Mouse (Mus musculus) midbrain, embryonic 10.5 days (tissue): ENCODE measurements around the gene Cep57l1. TPM values are rescaled to one million over a fixed set of nuclear protein-coding genes. Genes with fewer than 3 reads are reported as not detected.
A peak's percentile ranks its signal among the peaks of the same experiment; 100 is the strongest.

Experiments
- DNase-seq: peaks from one replicate; pipeline ENCODE4 v3.0.0-alpha.2; 2017; ENCODE audit warnings: low spot score
- H3K27ac ChIP-seq: fragments of 300-500 bp; sonication (generic); replicated peaks from 2 replicates; pipeline ENCODE4 v1.5.1; 2016; ENCODE audit warnings: mild to moderate bottlenecking
- H3K27me3 ChIP-seq: fragments of 300-500 bp; sonication (generic); 2 replicates; pipeline ENCODE4 v1.6.1; 2016; ENCODE audit warnings: low read depth, mild to moderate bottlenecking; ENCODE audit not compliant: poor library complexity, severe bottlenecking
- H3K36me3 ChIP-seq: fragments of 300-500 bp; sonication (generic); 2 replicates; pipeline ENCODE4 v1.6.1; 2016; ENCODE audit warnings: mild to moderate bottlenecking, moderate library complexity
- H3K4me1 ChIP-seq: fragments of 300-500 bp; sonication (generic); 2 replicates; pipeline ENCODE4 v1.6.1; 2016
- H3K4me3 ChIP-seq: fragments of 300-500 bp; sonication (generic); 2 replicates; pipeline ENCODE4 v1.5.1; 2016; ENCODE audit warnings: mild to moderate bottlenecking, moderate library complexity
- H3K9me3 ChIP-seq: fragments of 300-500 bp; sonication (generic); replicated peaks from 2 replicates; pipeline ENCODE4 v1.6.1; 2016; ENCODE audit warnings: mild to moderate bottlenecking
- WGBS: fragments of 180-500 bp; shearing (Covaris S2); methylation state at CpG from one replicate; pipeline ENCODE4 v1.1.7; 2016; 5-methylcytosine and 5-hydroxymethylcytosine counted together
- microRNA-seq: library from miRNA; unstranded; fragments of <30 nt; microRNA quantifications from one replicate; pipeline ENCODE4, GENCODE M21; 2017
- polyA plus RNA-seq: library from polyadenylated mRNA; unstranded; fragments of >200 nt; fragmentation: Nextera tagmentation; extraction: Ambion mirVana; gene quantifications from 2 replicates; pipeline ENCODE4 v1.2.1, GENCODE M21; 2016

Cep57l1 gene
- polyA plus RNA-seq, 1 experiment from 2014 or later = 27.3 TPM

- no peaks in the 10 kb centered on the region for H3K9me3 ChIP-seq
- WGBS = 28% methylated on average over 18 of the region's 18 CpGs
- peak overlapping the region; percentile 73 for H3K27ac ChIP-seq
- H3K27me3 ChIP-seq = peaks cover 9% of the 10 kb centered on the region
- peaks cover 13% of the 10 kb centered on the region; the same call in 1 of the 2 replicates for H3K4me1 ChIP-seq
- peak overlapping the region; percentile 33 for H3K4me3 ChIP-seq
- DNase-seq = peak; percentile 74
- no peaks in the 10 kb centered on the region for H3K36me3 ChIP-seq
Observed at GRCm38 (mm10) chr10:41678746-41679360, 130.8 kb downstream of the Cep57l1 start.

GRCm38 (mm10) chr10:41677396-41677795 lies 132.3 kb downstream of the Cep57l1 start:
- H3K9me3 ChIP-seq = no peaks in the 10 kb centered on the region
- H3K27ac ChIP-seq = no peak overlapping the region
- no peaks in the 10 kb centered on the region for H3K27me3 ChIP-seq
- H3K4me1 ChIP-seq = peaks cover 13% of the 10 kb centered on the region; the same call in 1 of the 2 replicates
- no peak overlapping the region for H3K4me3 ChIP-seq
- DNase-seq = no peak
- WGBS = 69% methylated on average over 8 of the region's 8 CpGs
- H3K36me3 ChIP-seq = no peaks in the 10 kb centered on the region

GRCm38 (mm10) chr10:41676661-41677061 lies 133.0 kb downstream of the Cep57l1 start:
- H3K9me3 ChIP-seq = no peaks in the 10 kb centered on the region
- peaks cover 13% of the 10 kb centered on the region; the same call in 1 of the 2 replicates for H3K4me1 ChIP-seq
- H3K4me3 ChIP-seq = no peak overlapping the region
- H3K36me3 ChIP-seq = no peaks in the 10 kb centered on the region
- DNase-seq = no peak
- H3K27me3 ChIP-seq = no peaks in the 10 kb centered on the region
- 79% methylated on average over 6 of the region's 6 CpGs for WGBS
- H3K27ac ChIP-seq = no peak overlapping the region; the same call in 1 of the 2 replicates

- no peaks in the 10 kb centered on the region for H3K27me3 ChIP-seq
- no peaks in the 10 kb centered on the region for H3K36me3 ChIP-seq
- H3K4me1 ChIP-seq = peaks cover 13% of the 10 kb centered on the region; the same call in 1 of the 2 replicates
- no peaks in the 10 kb centered on the region for H3K9me3 ChIP-seq
- H3K27ac ChIP-seq = no peak overlapping the region
- no peak overlapping the region for H3K4me3 ChIP-seq
- no peak for DNase-seq
- 88% methylated on average over 6 of the region's 6 CpGs for WGBS
Observed at GRCm38 (mm10) chr10:41675842-41676571, 133.7 kb downstream of the Cep57l1 start.

- no peaks in the 10 kb centered on the region for H3K36me3 ChIP-seq
- no peak for DNase-seq
- no peaks in the 10 kb centered on the region for H3K9me3 ChIP-seq
- H3K27ac ChIP-seq = no peak overlapping the region
- 81% methylated on average over 6 of the region's 6 CpGs for WGBS
- no peaks in the 10 kb centered on the region for H3K27me3 ChIP-seq
- H3K4me1 ChIP-seq = peaks cover 13% of the 10 kb centered on the region; the same call in 1 of the 2 replicates
- no peak overlapping the region for H3K4me3 ChIP-seq
Observed at GRCm38 (mm10) chr10:41675243-41675642, 134.4 kb downstream of the Cep57l1 start.

- no peaks in the 10 kb centered on the region for H3K27me3 ChIP-seq
- no peak for DNase-seq
- 78% methylated on average over 3 of the region's 3 CpGs for WGBS
- no peaks in the 10 kb centered on the region for H3K36me3 ChIP-seq
- H3K27ac ChIP-seq = no peak overlapping the region
- H3K4me3 ChIP-seq = no peak overlapping the region
- peaks cover 13% of the 10 kb centered on the region; the same call in 1 of the 2 replicates for H3K4me1 ChIP-seq
- H3K9me3 ChIP-seq = no peaks in the 10 kb centered on the region
Observed at GRCm38 (mm10) chr10:41674362-41674761, 135.3 kb downstream of the Cep57l1 start.

GRCm38 (mm10) chr10:41670196-41670595 lies 139.5 kb downstream of the Cep57l1 start:
- no peaks in the 10 kb centered on the region for H3K9me3 ChIP-seq
- H3K27me3 ChIP-seq = no peaks in the 10 kb centered on the region
- DNase-seq = no peak
- H3K36me3 ChIP-seq = no peaks in the 10 kb centered on the region
- H3K27ac ChIP-seq = no peak overlapping the region
- 81% methylated on average over 5 of the region's 5 CpGs for WGBS
- no peak overlapping the region for H3K4me3 ChIP-seq
- no peaks in the 10 kb centered on the region for H3K4me1 ChIP-seq

Small RNAs within 50 kb of the gene (microRNA-seq; reads per million reads assigned to microRNA genes)
- gene Mir3473b = not detected

Other genes starting within 250 kb of the Cep57l1 start
- gene Ccdc162, start 93.2 kb downstream of the Cep57l1 start, polyA plus RNA-seq = 0.32 and 0.34 TPM in 2 replicates
- 15.0 and 20.8 TPM in 2 replicates for gene Sesn1, start 64 bp upstream of the Cep57l1 start, polyA plus RNA-seq
- gene Armc2, start 208.6 kb upstream of the Cep57l1 start, polyA plus RNA-seq = 1.5 and 1.6 TPM in 2 replicates